Mouse (Mus musculus): Measurements from ENCODE around the gene Syna. TPM values are rescaled to one million over a fixed set of nuclear protein-coding genes. Genes with fewer than 3 reads are reported as not detected.

The Syna gene
- polyA plus RNA-seq, 1 experiment from 2014 or later, result 0.92 TPM

- H3K4me1 ChIP-seq (ENCODE audit: control insufficient read depth, insufficient read depth, low read length), result peaks cover 11% of the 10 kb centered on the region
- no peaks in the 10 kb centered on the region for H3K27me3 ChIP-seq (ENCODE audit: control insufficient read depth, insufficient read depth, low read depth, low read length)
- no peak for ATAC-seq
- H3K9me3 ChIP-seq (replicated peaks; ENCODE audit: control insufficient read depth, low read length, poor library complexity, severe bottlenecking), result no peaks in the 10 kb centered on the region
- 84% methylated on average over 3 of the region's 3 CpGs for WGBS
- H3K36me3 ChIP-seq (ENCODE audit: control insufficient read depth, insufficient read depth, low read length), result no peaks in the 10 kb centered on the region
- no peak overlapping the region for H3K27ac ChIP-seq (ENCODE audit: low read length)
- no peak overlapping the region for H3K9ac ChIP-seq (ENCODE audit: low read depth, low read length)
- no peak overlapping the region for H3K4me3 ChIP-seq (ENCODE audit: low read depth, low read length)
- no peak overlapping the region for H3K4me2 ChIP-seq (ENCODE audit: low read length)
These were observed 23.9 kb upstream of the Syna start for GRCm38 (mm10) chr5:134583884-134584213.

- Histone ChIP-seq H3K36me3 (ENCODE audit: control insufficient read depth, insufficient read depth, low read length) (no peaks in the 10 kb centered on the region), H3K4me3 (ENCODE audit: low read depth, low read length) (peak overlapping the region; percentile 93), H3K9me3 (replicated peaks; ENCODE audit: control insufficient read depth, low read length, poor library complexity, severe bottlenecking) (no peaks in the 10 kb centered on the region), H3K4me1 (ENCODE audit: control insufficient read depth, insufficient read depth, low read length) (peaks cover 11% of the 10 kb centered on the region), H3K9ac (ENCODE audit: low read depth, low read length) (peak overlapping the region; percentile 91), H3K4me2 (ENCODE audit: low read length) (peak overlapping the region; percentile 86), H3K27ac (ENCODE audit: low read length) (no peak overlapping the region), H3K27me3 (ENCODE audit: control insufficient read depth, insufficient read depth, low read depth, low read length) (no peaks in the 10 kb centered on the region)
- 31% methylated on average over 15 of the region's 15 CpGs for WGBS
- no peak for ATAC-seq
These were observed 23.3 kb upstream of the Syna start for GRCm38 (mm10) chr5:134583006-134583883.

- peak; percentile 95 for ATAC-seq
These were observed 22.4 kb upstream of the Syna start for GRCm38 (mm10) chr5:134582221-134582907.

GRCm38 (mm10) chr5:134581146-134581545 lies 21.2 kb upstream of the Syna start, which contains the start of gene Rfc2:
Gene Rfc2 (plus strand): TSS chr5:134581366.
- WGBS, result 89% methylated on average over 5 of the region's 5 CpGs
- Histone ChIP-seq H3K4me2 (ENCODE audit: low read length) (no peak within 1 kb of the TSS), H3K27ac (ENCODE audit: low read length) (no peak within 1 kb of the TSS), H3K9me3 (replicated peaks; ENCODE audit: control insufficient read depth, low read length, poor library complexity, severe bottlenecking) (no peaks in the 10 kb centered on the region), H3K27me3 (ENCODE audit: control insufficient read depth, insufficient read depth, low read depth, low read length) (no peaks in the 10 kb centered on the region), H3K4me1 (ENCODE audit: control insufficient read depth, insufficient read depth, low read length) (peaks cover 11% of the 10 kb centered on the region), H3K9ac (ENCODE audit: low read depth, low read length) (no peak within 1 kb of the TSS), H3K36me3 (ENCODE audit: control insufficient read depth, insufficient read depth, low read length) (no peaks in the 10 kb centered on the region), H3K4me3 (ENCODE audit: low read depth, low read length) (no peak within 1 kb of the TSS)
- no peak for ATAC-seq

More at GRCm38 (mm10) chr5:134582221-134582907, 22.4 kb upstream of the Syna start:
- Histone ChIP-seq H3K9ac (ENCODE audit: low read depth, low read length) (peak overlapping the region; percentile 91), H3K9me3 (replicated peaks; ENCODE audit: control insufficient read depth, low read length, poor library complexity, severe bottlenecking) (no peaks in the 10 kb centered on the region), H3K27ac (ENCODE audit: low read length) (peak overlapping the region; percentile 63), H3K4me3 (ENCODE audit: low read depth, low read length) (peak overlapping the region; percentile 93), H3K36me3 (ENCODE audit: control insufficient read depth, insufficient read depth, low read length) (no peaks in the 10 kb centered on the region), H3K27me3 (ENCODE audit: control insufficient read depth, insufficient read depth, low read depth, low read length) (no peaks in the 10 kb centered on the region), H3K4me2 (ENCODE audit: low read length) (peak overlapping the region; percentile 86), H3K4me1 (ENCODE audit: control insufficient read depth, insufficient read depth, low read length) (peaks cover 11% of the 10 kb centered on the region)
- 8% methylated on average over 26 of the region's 30 CpGs for WGBS

- Histone ChIP-seq H3K4me1 (ENCODE audit: control insufficient read depth, insufficient read depth, low read length) (peaks cover 11% of the 10 kb centered on the region), H3K4me3 (ENCODE audit: low read depth, low read length) (no peak overlapping the region), H3K27ac (ENCODE audit: low read length) (no peak overlapping the region), H3K36me3 (ENCODE audit: control insufficient read depth, insufficient read depth, low read length) (no peaks in the 10 kb centered on the region), H3K4me2 (ENCODE audit: low read length) (no peak overlapping the region), H3K9ac (ENCODE audit: low read depth, low read length) (no peak overlapping the region), H3K9me3 (replicated peaks; ENCODE audit: control insufficient read depth, low read length, poor library complexity, severe bottlenecking) (no peaks in the 10 kb centered on the region), H3K27me3 (ENCODE audit: control insufficient read depth, insufficient read depth, low read depth, low read length) (no peaks in the 10 kb centered on the region)
- 59% methylated on average over 3 of the region's 3 CpGs for whole genome bisulfite sequencing
- ATAC-seq, result no peak
These were observed 19.2 kb upstream of the Syna start for GRCm38 (mm10) chr5:134579135-134579534.

- Histone ChIP-seq H3K27me3 (ENCODE audit: control insufficient read depth, insufficient read depth, low read depth, low read length) (no peaks in the 10 kb centered on the region), H3K9me3 (replicated peaks; ENCODE audit: control insufficient read depth, low read length, poor library complexity, severe bottlenecking) (no peaks in the 10 kb centered on the region), H3K4me1 (ENCODE audit: control insufficient read depth, insufficient read depth, low read length) (peaks cover 2% of the 10 kb centered on the region; the same call in 1 of the 2 replicates), H3K9ac (ENCODE audit: low read depth, low read length) (no peak overlapping the region), H3K36me3 (ENCODE audit: control insufficient read depth, insufficient read depth, low read length) (no peaks in the 10 kb centered on the region), H3K27ac (ENCODE audit: low read length) (no peak overlapping the region), H3K4me3 (ENCODE audit: low read depth, low read length) (no peak overlapping the region), H3K4me2 (ENCODE audit: low read length) (no peak overlapping the region)
- no peak for ATAC-seq
- WGBS, result 88% methylated on average over 7 of the region's 7 CpGs
These were observed 17.6 kb upstream of the Syna start for GRCm38 (mm10) chr5:134577534-134577933.

GRCm38 (mm10) chr5:134576517-134577220 lies 16.7 kb upstream of the Syna start:
- Histone ChIP-seq H3K27me3 (ENCODE audit: control insufficient read depth, insufficient read depth, low read depth, low read length) (no peaks in the 10 kb centered on the region), H3K4me2 (ENCODE audit: low read length) (no peak overlapping the region), H3K4me1 (ENCODE audit: control insufficient read depth, insufficient read depth, low read length) (peaks cover 7% of the 10 kb centered on the region), H3K9ac (ENCODE audit: low read depth, low read length) (no peak overlapping the region), H3K4me3 (ENCODE audit: low read depth, low read length) (no peak overlapping the region), H3K27ac (ENCODE audit: low read length) (no peak overlapping the region), H3K9me3 (replicated peaks; ENCODE audit: control insufficient read depth, low read length, poor library complexity, severe bottlenecking) (no peaks in the 10 kb centered on the region), H3K36me3 (ENCODE audit: control insufficient read depth, insufficient read depth, low read length) (no peaks in the 10 kb centered on the region)
- no peak for ATAC-seq
- 78% methylated on average over 14 of the region's 14 CpGs for WGBS

GRCm38 (mm10) chr5:134575833-134576232 lies 15.9 kb upstream of the Syna start:
- no peak overlapping the region for H3K27ac ChIP-seq (ENCODE audit: low read length)
- 0 out of 2 replicates have a peak, but pooled peaks cover 2% of the 10 kb centered on the region for H3K9me3 ChIP-seq (replicated peaks; ENCODE audit: control insufficient read depth, low read length, poor library complexity, severe bottlenecking)
- 93% methylated on average over 5 of the region's 5 CpGs for WGBS
- ATAC-seq, result no peak
- no peaks in the 10 kb centered on the region for H3K36me3 ChIP-seq (ENCODE audit: control insufficient read depth, insufficient read depth, low read length)
- peaks cover 7% of the 10 kb centered on the region for H3K4me1 ChIP-seq (ENCODE audit: control insufficient read depth, insufficient read depth, low read length)
- H3K27me3 ChIP-seq (ENCODE audit: control insufficient read depth, insufficient read depth, low read depth, low read length), result no peaks in the 10 kb centered on the region
- no peak overlapping the region for H3K4me3 ChIP-seq (ENCODE audit: low read depth, low read length)
- H3K4me2 ChIP-seq (ENCODE audit: low read length), result no peak overlapping the region
- H3K9ac ChIP-seq (ENCODE audit: low read depth, low read length), result no peak overlapping the region
